Mouse (Mus musculus): ENCODE results near the gene Hsd17b2. TPM values are rescaled to one million over a fixed set of nuclear protein-coding genes. Genes with fewer than 3 reads are reported as not detected.

Gene Hsd17b2
- polyA plus RNA-seq, 1 experiment from 2014 or later: not detected

DNA sequence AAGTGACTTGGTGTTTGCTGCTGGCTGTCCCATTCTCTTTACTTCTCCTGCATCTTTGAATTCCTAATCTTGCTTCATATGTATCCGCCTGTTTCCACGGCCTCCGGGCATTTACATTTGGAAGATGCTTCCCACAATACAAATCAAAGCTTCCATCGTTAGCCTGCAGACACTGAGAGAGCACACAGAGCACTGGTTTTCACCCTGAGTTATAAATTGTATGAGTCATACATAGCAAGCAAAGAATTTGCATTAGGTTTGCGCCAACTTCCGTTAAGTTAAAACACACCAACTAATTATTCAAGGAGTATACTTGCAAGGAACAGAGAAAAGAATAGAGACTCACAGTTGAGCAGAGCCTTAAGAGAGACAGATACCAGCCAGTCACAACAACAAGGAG, 77.6 kb downstream of the Hsd17b2 start:
- Histone ChIP-seq H3K27me3 (no peaks in the 10 kb centered on the region), H3K4me2 (replicated peaks) (no peak overlapping the region), H3K36me3 (no peaks in the 10 kb centered on the region), H3K4me1 (no peaks in the 10 kb centered on the region), H3K9me3 (no peaks in the 10 kb centered on the region), H3K4me3 (no peak overlapping the region), H3K27ac (no peak overlapping the region), H3K9ac (no peak overlapping the region)
- WGBS: 83% methylated on average over 6 of the region's 6 CpGs
- ATAC-seq (ENCODE audit: low FRiP score, low read depth): no peak

DNA sequence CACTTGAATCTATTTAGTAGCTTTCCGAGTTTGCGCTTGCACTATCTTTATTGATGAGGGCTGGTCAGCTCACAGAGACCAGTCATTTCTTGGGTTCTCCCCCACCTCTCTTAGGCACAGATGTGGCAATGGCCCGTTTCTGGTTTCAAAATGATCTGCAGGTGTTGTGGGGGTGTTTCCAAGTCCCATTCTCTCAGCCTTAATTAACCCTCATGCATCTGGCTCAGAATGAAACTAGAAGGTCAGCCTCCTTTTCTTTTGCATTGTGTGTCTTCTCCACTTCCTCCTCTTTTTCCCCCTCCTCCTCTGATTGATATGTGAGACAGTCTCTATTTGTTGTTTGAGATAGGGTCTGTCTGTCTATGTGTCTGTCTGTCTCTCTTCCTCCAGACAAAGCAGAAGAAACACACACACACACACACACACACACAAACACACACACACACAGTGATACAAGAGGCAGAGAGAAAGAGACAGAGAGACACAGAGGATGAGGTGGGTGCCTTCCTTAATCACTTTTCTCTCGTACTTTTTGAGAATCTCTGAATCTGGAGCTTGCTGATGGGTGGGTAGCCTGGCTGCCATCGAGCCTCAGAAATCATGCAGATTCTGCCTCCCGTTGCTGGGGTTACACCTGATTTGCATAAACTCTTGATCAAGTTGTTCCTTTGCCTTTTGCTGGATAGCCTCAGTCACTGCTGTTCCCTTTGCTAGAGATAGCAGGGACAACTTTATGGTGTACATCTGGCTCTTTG, 79.8 kb downstream of the Hsd17b2 start:
- no peak overlapping the region for H3K27ac ChIP-seq
- no peaks in the 10 kb centered on the region for H3K4me1 ChIP-seq
- H3K27me3 ChIP-seq: no peaks in the 10 kb centered on the region
- ATAC-seq (ENCODE audit: low FRiP score, low read depth): no peak
- peaks cover under 1% of the 10 kb centered on the region; the same call in 1 of the 2 replicates for H3K9me3 ChIP-seq
- H3K36me3 ChIP-seq: peaks cover under 1% of the 10 kb centered on the region; the same call in 1 of the 2 replicates
- no peak overlapping the region for H3K9ac ChIP-seq
- WGBS: 50% methylated on average over 6 of the region's 6 CpGs
- no peak overlapping the region for H3K4me2 ChIP-seq (replicated peaks)
- H3K4me3 ChIP-seq: no peak overlapping the region

DNA sequence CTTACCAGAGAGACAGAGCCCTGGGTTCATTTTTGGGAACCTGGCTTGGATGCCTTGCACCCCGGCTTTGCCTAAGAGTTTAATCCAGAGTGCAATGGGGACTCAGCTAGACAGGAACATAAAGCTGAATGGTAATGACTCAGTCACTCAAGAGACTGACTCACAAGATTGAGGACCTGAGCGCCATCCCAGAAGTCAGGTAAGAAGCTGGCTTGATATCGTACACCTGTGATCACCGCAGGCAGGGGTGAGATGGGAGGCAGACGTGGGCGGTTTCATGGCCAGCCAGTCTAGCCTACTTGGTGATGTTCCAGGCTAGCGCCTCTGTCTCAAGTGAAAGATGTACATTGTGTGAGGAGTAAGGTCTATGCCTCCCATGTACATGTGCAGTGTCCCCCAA, 81.3 kb downstream of the Hsd17b2 start:
- Histone ChIP-seq H3K27me3 (no peaks in the 10 kb centered on the region), H3K4me1 (no peaks in the 10 kb centered on the region), H3K9me3 (peaks cover 15% of the 10 kb centered on the region), H3K4me3 (no peak overlapping the region), H3K9ac (no peak overlapping the region), H3K27ac (no peak overlapping the region), H3K4me2 (replicated peaks) (no peak overlapping the region), H3K36me3 (peaks cover 15% of the 10 kb centered on the region)
- WGBS: 93% methylated on average over 7 of the region's 7 CpGs
- no peak for ATAC-seq (ENCODE audit: low FRiP score, low read depth)

DNA sequence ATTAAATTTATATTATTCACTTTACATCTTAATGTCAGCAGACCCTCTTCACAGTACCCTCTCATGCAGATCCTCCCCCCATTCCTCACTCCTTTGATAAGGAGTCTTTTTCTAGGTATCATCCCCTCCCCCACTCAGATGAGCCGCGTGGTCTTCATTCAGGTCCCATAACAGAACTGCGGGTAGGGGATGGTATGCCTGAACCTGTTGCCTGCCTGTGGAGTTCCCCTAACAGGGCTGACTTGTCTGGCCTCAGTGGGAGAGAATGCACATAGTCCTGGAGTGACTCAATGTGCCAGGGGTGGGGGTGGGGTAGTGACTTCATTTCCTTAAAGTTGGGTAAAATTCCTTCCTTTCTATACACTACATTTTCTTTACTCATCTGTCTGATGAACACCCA, 84.7 kb downstream of the Hsd17b2 start:
- 94% methylated on average over 3 of the region's 3 CpGs for WGBS
- Histone ChIP-seq H3K27me3 (no peaks in the 10 kb centered on the region), H3K27ac (no peak overlapping the region), H3K4me3 (no peak overlapping the region), H3K4me1 (no peaks in the 10 kb centered on the region), H3K36me3 (peaks cover 45% of the 10 kb centered on the region), H3K9ac (no peak overlapping the region), H3K4me2 (replicated peaks) (no peak overlapping the region), H3K9me3 (peaks cover 15% of the 10 kb centered on the region)
- no peak for ATAC-seq (ENCODE audit: low FRiP score, low read depth)

DNA sequence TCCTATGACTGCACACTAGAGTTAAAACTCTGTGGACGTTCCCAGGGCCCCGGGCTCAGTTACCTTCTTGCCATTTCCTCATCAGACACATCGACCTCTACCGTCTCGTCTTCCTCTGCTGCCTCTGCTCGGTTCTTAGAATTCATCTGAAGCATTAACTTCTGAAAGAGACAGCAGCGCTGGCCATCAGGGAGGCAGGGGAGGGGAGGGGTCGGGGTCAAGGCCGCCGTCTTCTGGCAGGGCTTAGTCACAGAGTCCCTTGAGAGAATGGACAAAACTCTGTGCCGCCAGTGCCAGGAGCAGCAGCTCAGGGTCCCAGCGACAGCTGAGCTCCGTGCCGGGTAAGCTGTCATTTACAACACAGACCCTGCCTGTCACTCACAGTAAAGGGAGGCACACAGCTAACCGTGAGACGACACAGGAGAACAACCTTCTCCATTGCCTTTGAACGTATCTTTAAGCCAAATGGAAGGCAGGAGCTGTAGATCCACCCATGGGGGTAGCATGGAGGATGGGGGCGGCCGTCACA, 91.0 kb downstream of the Hsd17b2 start:
- H3K4me1 ChIP-seq: peaks cover 25% of the 10 kb centered on the region
- no peak overlapping the region for H3K9ac ChIP-seq
- no peaks in the 10 kb centered on the region for H3K27me3 ChIP-seq
- H3K4me3 ChIP-seq: no peak overlapping the region
- H3K36me3 ChIP-seq: peaks cover 93% of the 10 kb centered on the region
- H3K9me3 ChIP-seq: peaks cover 3% of the 10 kb centered on the region; the same call in 1 of the 2 replicates
- no peak overlapping the region for H3K27ac ChIP-seq
- 84% methylated on average over 19 of the region's 19 CpGs for WGBS
- ATAC-seq (ENCODE audit: low FRiP score, low read depth): no peak
- H3K4me2 ChIP-seq (replicated peaks): no peak overlapping the region

DNA sequence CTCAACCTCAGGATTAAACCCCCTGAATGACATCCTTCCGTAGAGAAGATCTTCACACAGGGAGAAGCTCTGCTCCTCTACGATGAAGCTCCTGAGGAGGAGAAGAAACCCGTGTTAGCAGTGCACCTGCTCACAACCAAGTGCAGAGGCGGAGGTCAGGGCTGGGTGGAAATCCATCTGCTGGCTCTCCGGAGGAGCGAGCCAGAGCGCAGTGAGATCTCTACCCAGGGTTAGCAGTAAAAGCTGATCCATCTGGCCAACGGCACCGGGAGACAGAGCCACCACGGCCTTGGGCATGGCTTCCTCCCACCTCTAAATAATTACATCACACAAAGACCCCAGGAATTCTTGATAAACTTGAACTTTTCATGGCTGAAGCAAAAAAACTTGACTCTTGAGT, 92.9 kb downstream of the Hsd17b2 start:
- H3K36me3 ChIP-seq: peaks cover 93% of the 10 kb centered on the region
- no peaks in the 10 kb centered on the region for H3K27me3 ChIP-seq
- no peak overlapping the region for H3K4me3 ChIP-seq
- H3K9ac ChIP-seq: no peak overlapping the region
- WGBS: 72% methylated on average over 10 of the region's 10 CpGs
- no peak; the same call in 1 of the 2 replicates for ATAC-seq (ENCODE audit: low FRiP score, low read depth)
- H3K27ac ChIP-seq: peak overlapping the region; percentile 15; the same call in 1 of the 2 replicates
- H3K9me3 ChIP-seq: no peaks in the 10 kb centered on the region
- peaks cover 28% of the 10 kb centered on the region for H3K4me1 ChIP-seq
- H3K4me2 ChIP-seq (replicated peaks): no peak overlapping the region; the same call in 1 of the 2 replicates

DNA sequence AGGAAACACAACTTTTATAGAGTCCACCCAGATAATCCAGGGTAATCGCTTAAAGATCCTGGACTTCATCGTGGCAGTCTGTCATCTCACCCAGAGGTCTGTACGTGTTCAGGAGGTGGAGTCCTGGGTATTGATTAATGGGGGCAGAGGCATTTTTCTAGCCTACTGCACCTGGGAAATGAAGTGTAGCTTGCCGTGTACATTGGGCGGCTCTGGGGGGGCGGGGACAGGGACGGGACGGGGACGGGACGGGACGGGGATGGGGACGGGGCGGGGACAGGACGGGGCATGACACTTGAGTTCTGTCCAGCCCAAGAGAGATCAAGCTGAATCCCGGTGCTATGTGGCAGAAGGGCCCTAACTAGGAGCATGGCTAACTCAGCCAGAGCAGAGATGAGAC, 94.8 kb downstream of the Hsd17b2 start:
- ATAC-seq (ENCODE audit: low FRiP score, low read depth): no peak
- no peaks in the 10 kb centered on the region for H3K9me3 ChIP-seq
- WGBS: 87% methylated on average over 15 of the region's 15 CpGs
- peaks cover 75% of the 10 kb centered on the region for H3K36me3 ChIP-seq
- peaks cover 42% of the 10 kb centered on the region for H3K4me1 ChIP-seq
- no peak overlapping the region for H3K4me3 ChIP-seq
- no peak overlapping the region for H3K27ac ChIP-seq
- H3K4me2 ChIP-seq (replicated peaks): no peak overlapping the region
- no peaks in the 10 kb centered on the region for H3K27me3 ChIP-seq
- H3K9ac ChIP-seq: no peak overlapping the region

DNA sequence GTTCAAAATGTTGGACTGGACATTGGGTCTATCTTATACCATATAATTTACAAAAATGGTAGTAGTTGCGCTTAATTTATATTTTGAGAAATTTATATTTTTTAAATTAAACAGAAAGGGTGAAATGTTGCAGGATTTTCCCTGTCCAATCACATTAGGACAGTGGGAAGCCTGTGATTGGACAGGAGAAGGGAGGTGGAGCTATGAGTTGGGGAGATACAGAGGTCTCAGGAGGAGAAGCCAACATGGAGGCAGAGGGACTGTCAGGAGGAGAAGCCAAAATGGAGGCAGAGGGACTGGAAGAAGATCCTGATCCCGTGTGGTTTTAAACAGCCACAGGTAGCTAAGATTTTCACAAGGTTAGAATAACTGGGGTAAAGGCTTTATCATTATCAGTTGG, 96.4 kb downstream of the Hsd17b2 start:
- Histone ChIP-seq H3K27ac (no peak overlapping the region), H3K4me2 (replicated peaks) (no peak overlapping the region), H3K27me3 (no peaks in the 10 kb centered on the region), H3K9me3 (no peaks in the 10 kb centered on the region), H3K9ac (no peak overlapping the region), H3K36me3 (peaks cover 60% of the 10 kb centered on the region), H3K4me1 (peaks cover 48% of the 10 kb centered on the region), H3K4me3 (no peak overlapping the region)
- ATAC-seq (ENCODE audit: low FRiP score, low read depth): no peak
- WGBS: 95% methylated on average over 2 of the region's 2 CpGs

DNA sequence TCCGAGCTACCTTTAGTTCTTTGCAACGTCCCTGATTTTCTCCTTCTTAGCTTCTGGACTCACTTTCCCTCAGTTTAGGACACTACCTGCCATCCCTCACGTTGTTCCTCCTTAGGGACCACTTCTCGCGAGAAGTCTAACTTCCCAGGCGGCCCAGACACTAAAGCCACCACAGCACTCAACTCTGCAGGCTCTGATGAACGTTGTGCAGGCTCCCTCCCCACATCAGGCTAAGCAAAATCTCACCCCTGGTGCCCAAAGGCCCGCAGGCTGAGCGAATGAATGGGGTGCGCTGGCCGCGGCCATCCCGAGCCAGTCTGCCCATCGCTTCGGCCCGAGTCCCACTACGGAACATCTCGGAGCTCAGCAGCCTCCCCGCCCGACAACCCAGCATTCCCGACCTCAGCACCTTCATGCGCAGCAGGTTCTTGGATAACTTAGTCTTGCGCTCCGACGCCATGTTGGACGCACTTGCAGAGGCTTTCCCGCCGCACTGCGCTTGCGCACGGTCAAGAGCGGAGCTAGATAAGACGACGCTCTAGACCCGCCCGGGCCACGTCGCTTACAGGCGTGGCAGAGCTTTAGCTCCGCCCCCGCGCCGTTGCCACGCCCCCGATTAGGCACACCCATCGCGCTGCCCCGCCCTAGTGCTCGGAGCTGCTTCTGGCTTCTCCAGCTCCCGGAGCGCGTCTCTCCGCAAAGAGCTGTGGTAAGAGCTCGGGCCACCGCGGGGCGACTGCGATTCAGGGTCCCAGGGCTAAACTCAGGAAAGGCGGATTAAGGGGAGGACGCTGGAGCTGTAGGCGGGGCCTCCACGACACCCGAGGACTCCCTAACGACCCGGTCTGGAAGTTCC, 100.0 kb downstream of the Hsd17b2 start, which contains the start of gene Mphosph6:
Gene Mphosph6, minus strand, starts transcription at position 501 of the 856 bp plus-strand sequence.
- Histone ChIP-seq H3K9me3 (no peaks in the 10 kb centered on the region), H3K4me3 (peak within 1 kb of the TSS; percentile 77), H3K27ac (peak within 1 kb of the TSS; percentile 89), H3K4me1 (peaks cover 23% of the 10 kb centered on the region), H3K4me2 (replicated peaks) (peak within 1 kb of the TSS; percentile 72), H3K36me3 (peaks cover 26% of the 10 kb centered on the region), H3K27me3 (no peaks in the 10 kb centered on the region), H3K9ac (peak within 1 kb of the TSS; percentile 89)
- under 1% methylated on average over 65 of the region's 65 CpGs for WGBS
- peak; percentile 99 for ATAC-seq (ENCODE audit: low FRiP score, low read depth)

DNA sequence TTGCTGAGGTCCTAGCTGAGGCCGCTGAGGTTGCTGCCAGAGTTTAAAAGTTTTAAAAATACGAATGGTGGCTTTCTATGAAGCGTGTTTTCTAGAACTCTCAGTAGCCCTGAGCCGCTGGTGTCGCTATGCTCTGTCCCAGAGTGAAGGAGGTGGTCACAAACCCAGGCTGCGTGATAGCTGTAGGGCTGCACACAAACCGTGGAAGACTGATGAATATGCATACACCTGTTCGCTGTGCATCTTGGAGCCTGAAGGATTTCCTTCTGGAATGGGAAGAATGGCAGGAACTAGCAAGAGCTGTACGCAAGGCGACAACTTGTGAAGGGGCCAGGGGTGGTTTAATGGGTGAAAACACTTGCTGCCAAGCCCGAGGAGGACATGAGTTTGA, 100.6 kb downstream of the Hsd17b2 start:
- H3K9me3 ChIP-seq: no peaks in the 10 kb centered on the region
- H3K4me3 ChIP-seq: peak overlapping the region; percentile 77
- 2% methylated on average over 11 of the region's 11 CpGs for WGBS
- peaks cover 23% of the 10 kb centered on the region for H3K4me1 ChIP-seq
- H3K27me3 ChIP-seq: no peaks in the 10 kb centered on the region
- peak; percentile 46 for ATAC-seq (ENCODE audit: low FRiP score, low read depth)
- peak overlapping the region; percentile 55 for H3K27ac ChIP-seq
- peak overlapping the region; percentile 69 for H3K4me2 ChIP-seq (replicated peaks)
- peak overlapping the region; percentile 70 for H3K9ac ChIP-seq
- H3K36me3 ChIP-seq: peaks cover 19% of the 10 kb centered on the region

DNA sequence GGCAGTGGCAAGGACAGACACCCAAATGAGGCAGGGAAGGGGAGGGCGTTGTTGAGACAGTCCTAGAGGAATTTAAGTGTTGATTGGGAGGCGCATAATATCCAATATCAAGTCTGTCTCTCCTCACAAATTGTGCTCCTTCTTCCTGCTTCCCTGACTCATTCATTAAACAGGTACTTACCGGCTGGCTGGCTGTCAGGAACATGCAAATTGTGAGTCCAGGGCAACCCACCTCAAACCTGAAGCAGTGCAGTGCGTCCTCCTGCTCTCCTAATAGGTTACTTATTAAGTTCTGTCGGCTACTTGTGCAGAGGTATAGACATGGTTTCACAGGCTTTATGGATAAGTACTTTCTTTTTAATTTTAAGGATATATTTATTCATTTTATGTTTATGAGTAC, 103.7 kb downstream of the Hsd17b2 start:
- no peak overlapping the region for H3K4me3 ChIP-seq
- peaks cover 12% of the 10 kb centered on the region for H3K4me1 ChIP-seq
- H3K27me3 ChIP-seq: no peaks in the 10 kb centered on the region
- H3K9me3 ChIP-seq: no peaks in the 10 kb centered on the region
- ATAC-seq (ENCODE audit: low FRiP score, low read depth): no peak
- 71% methylated on average over 5 of the region's 5 CpGs for WGBS
- H3K4me2 ChIP-seq (replicated peaks): no peak overlapping the region
- H3K36me3 ChIP-seq: no peaks in the 10 kb centered on the region
- H3K27ac ChIP-seq: no peak overlapping the region
- H3K9ac ChIP-seq: no peak overlapping the region
